Mouse (Mus musculus) E14TG2a.4 (cell line): Measurements from ENCODE around the gene Fam163a.

Source experiments
- CTCF ChIP-seq: conservative IDR thresholded peaks from 2 replicates; pipeline ENCODE4 v1.5.1; 2014; ENCODE audit warnings: low read length
- NANOG ChIP-seq: IDR thresholded peaks from 2 replicates; pipeline ENCODE4 v1.6.1; 2014; ENCODE audit warnings: borderline replicate concordance, low read length, mixed read lengths
- POU5F1 ChIP-seq: IDR thresholded peaks from 2 replicates; pipeline ENCODE4 v1.6.1; 2014; ENCODE audit warnings: low read length, borderline replicate concordance

DNA sequence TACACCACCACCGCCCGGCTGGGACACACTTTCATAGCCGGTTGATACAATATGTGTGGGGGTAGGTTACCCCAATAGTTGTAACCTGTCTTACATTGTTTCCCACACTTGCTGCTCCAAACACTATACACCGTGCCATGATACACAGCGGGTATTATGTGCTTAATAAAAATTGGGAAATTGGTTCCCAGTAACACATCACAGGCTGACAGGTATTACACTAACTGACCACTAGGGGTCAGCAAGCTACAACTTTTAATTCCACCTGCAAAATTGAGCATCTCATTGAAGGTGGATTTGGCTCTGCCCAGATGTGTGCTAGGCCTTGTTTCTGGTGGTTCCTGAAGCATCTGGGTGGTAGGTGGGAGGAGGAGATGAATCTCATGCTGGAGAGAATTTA lies 119.1 kb downstream of the Fam163a start:
- peak; percentile 97 for TF ChIP-seq CTCF
- TF ChIP-seq NANOG, result no peak
- TF ChIP-seq POU5F1, result no peak
